Mouse (Mus musculus): ENCODE measurements around the gene Dpp8. TPM values are rescaled to one million over a fixed set of nuclear protein-coding genes. Genes with fewer than 3 reads are reported as not detected.
A peak's percentile ranks its signal among the peaks of the same experiment; 100 is the strongest.
"Not testable (repeated sequence)": the region's sequence is repeated elsewhere in the genome, so short reads cannot be mapped to it uniquely, and the experiment has no call there.

Dpp8 gene
- total RNA-seq (2021) = 100 to 1,000 TPM; 150 to 161 TPM

DNA sequence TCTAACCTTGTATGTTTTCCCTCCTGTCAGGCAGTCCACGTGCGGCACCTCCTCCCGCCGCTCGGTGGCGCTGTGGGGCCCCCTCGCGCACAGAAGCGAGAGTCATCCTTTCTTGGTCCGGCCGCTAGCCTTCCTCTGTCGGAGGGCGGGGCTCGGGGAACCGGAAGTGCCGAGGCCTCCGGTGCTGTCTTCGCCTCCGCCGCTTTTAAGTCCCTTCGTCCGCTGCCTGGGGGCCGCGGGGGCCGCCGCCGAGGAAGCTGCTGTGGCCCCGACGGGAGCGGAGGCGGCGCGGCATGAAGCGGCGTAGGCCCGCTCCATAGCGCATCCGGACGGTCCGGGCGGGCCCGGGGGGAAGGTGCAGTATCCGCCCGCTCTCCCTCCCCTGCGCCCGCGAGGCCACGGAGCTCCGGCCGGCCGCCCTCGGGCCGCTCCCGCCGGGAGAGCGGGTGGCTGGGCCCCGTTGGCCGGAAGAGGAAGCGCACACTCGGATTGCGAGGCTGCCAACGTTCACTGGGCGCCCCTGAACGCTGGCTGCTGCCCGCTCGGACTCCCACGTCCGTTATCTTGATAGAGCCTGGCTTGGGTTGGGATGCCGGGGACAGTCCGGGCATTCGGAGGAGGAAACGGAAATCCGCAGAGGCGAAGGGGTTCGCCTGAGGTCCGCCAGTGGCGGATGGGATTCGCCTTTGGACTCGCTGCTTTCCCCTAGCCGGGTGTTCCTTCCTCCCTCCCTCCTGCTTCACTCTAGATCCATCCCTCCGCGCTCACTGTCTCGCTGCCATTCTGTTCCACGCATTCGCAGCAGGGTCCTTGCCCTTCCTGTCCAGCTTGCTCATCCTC is at the start of gene Dpp8:
Gene Dpp8 (plus strand): TSS at position 146 of the 840 bp plus-strand sequence.
- DNase-seq (ENCODE audit: extremely low spot score in 1 of 2, low spot score in 1 of 2) = peak; percentile 88 to 90

- DNase-seq (ENCODE audit: extremely low spot score in 1 of 2, low spot score in 1 of 2) = no peak
Observed at GRCm38 (mm10) chr9:64985037-64985794, 47.0 kb upstream of the Dpp8 start.

DNA sequence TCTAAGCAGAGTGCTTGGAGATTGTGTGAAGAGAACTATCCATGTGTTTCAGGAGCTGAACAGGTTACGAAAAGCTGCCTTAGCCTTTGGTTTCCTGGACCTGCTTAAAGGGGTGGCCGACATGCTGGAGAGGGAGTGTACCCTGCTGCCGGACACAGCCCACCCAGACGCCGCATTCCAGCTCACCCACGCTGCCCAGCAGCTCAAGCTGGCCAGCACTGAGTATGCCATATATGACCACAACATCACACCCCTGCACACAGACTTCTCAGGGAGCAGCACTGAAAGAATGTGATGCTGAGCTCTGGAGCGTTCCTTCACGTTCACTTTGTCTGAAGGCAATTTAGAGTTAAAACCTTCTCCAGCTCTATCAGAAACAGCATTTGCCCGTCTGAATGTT is 46.4 kb upstream of the Dpp8 start:
- DNase-seq (ENCODE audit: extremely low spot score in 1 of 2, low spot score in 1 of 2) = no peak

GRCm38 (mm10) chr9:64987651-64988050 is 44.6 kb upstream of the Dpp8 start:
- no peak for DNase-seq (ENCODE audit: extremely low spot score in 1 of 2, low spot score in 1 of 2)

- no peak for DNase-seq (ENCODE audit: extremely low spot score in 1 of 2, low spot score in 1 of 2)
Observed at GRCm38 (mm10) chr9:64988443-64988842, 43.8 kb upstream of the Dpp8 start.

GRCm38 (mm10) chr9:64990291-64990690 is 41.9 kb upstream of the Dpp8 start:
- no peak for DNase-seq (ENCODE audit: extremely low spot score in 1 of 2, low spot score in 1 of 2)

- not testable (repeated sequence) for DNase-seq (ENCODE audit: extremely low spot score in 1 of 2, low spot score in 1 of 2)
Observed at GRCm38 (mm10) chr9:64995464-64995863, 36.8 kb upstream of the Dpp8 start.

GRCm38 (mm10) chr9:65001481-65001880 is 30.7 kb upstream of the Dpp8 start:
- no peak for DNase-seq (ENCODE audit: extremely low spot score in 1 of 2, low spot score in 1 of 2)

GRCm38 (mm10) chr9:65005737-65006136 is 26.5 kb upstream of the Dpp8 start:
- DNase-seq (ENCODE audit: extremely low spot score in 1 of 2, low spot score in 1 of 2) = no peak

- no peak for DNase-seq (ENCODE audit: extremely low spot score in 1 of 2, low spot score in 1 of 2)
Observed at GRCm38 (mm10) chr9:65010632-65011031, 21.6 kb upstream of the Dpp8 start.

GRCm38 (mm10) chr9:65011304-65011703 is 20.9 kb upstream of the Dpp8 start:
- peak in 1 of 2 experiments; percentile 29 for DNase-seq (ENCODE audit: extremely low spot score in 1 of 2, low spot score in 1 of 2)

DNA sequence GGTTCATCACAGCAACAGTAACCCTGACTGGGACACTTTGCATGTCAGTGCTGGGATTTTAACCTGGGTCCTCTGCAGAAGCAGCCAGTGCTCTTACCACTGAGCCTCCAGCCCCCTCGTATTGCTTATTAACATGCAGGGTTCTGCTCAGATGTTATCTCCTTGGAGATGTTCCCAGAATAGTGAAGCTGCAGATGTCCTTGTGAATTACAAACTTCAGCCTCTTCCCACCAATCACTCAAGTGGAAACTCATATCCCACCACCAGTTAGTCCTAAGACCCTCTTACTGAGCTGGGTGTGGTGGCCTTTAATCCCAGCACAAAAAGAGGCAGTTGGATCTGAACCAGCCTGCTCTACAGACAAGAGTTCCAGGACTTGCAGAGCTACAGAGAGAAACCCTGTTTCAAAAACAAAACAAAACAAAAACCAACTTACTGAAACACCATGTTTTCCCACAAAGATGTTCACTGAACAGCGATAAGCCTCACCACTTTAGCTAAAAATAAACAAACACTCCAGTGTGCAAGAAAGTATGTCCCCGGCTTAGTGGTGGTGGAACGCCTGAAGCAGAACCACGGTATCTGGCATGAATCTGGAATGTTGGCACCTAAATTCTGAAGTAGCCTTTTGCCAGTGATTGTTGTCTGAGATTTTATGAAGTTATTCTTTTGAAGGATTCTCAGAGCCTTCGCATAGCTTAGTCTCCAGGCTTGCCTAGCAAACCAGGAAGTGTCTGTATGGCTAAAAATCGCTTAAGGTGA is 16.6 kb upstream of the Dpp8 start:
- no peak for DNase-seq (ENCODE audit: extremely low spot score in 1 of 2, low spot score in 1 of 2)

DNA sequence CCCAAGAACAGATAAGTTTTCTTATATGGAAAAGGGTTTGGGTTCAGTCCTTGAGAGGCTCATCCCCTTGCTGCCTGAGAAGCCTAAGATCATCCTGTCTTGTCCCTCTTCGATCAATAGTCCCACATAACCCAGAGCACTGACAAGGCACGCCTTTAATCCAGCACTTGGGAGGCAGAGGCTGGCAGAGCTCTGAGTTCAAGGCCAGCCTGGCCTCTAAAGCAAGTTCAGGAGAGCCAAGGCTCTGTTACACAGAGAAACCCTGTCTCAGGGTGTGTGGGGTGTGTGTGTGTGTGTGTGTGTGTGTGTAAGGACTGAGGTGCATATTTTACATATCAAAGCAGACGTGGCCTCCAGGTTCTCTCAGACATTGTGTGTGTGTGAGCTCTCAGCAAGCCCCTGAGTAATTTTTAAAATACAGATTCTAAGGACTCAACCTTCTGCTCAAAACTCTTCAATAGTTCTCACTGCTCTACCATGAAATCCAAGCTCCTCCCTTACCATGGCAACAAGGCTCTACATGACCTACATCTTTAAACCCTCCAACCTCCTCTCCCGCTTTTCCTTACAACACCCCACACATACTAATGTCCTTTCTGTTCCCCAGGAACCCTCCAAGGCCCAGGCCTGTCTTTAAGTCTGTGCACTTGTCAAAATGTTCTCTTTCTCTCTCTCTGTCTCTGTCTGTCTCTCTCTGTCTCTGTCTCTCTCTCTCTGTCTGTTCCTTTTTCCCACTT is 15.8 kb upstream of the Dpp8 start:
- no peak for DNase-seq (ENCODE audit: extremely low spot score in 1 of 2, low spot score in 1 of 2)

DNA sequence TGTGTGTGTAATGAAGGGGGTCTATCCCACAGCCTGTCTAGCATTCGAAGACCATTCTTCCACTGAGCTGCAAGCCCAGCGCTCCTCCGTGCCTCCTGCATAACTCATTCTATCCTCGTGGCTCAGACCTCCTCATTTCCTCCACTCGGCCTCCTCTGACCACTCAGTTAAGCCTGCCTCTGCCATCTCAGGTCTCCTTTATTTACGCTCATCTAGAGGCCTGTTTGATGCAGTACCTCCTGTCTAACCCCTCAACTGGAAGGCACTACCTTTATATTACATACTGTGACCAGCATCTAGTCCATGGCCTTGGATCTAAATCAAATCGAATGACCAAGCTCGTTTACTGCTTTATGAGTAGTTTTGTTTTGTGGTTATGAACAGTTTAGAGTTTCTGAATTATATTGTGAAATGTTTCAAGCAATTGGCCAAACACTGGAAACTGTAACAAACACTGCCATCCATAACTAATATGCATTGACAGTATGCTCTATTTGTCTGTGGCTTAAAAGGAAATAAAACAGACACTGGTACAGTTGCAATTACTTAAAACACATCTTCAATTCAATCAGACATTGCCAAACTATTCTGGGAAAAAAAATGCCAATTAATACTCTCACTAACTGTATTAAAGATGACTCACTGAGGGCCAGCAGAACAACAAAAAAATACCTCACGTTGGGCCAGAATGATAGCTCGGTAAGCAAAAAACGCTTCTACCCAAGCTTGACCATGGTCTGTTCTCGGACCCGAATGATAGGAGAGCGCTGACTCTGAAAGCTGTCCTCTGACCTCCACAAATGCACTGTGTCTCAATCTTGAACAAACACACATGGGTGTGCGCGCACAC is 15.0 kb upstream of the Dpp8 start:
- no peak for DNase-seq (ENCODE audit: extremely low spot score in 1 of 2, low spot score in 1 of 2)

DNA sequence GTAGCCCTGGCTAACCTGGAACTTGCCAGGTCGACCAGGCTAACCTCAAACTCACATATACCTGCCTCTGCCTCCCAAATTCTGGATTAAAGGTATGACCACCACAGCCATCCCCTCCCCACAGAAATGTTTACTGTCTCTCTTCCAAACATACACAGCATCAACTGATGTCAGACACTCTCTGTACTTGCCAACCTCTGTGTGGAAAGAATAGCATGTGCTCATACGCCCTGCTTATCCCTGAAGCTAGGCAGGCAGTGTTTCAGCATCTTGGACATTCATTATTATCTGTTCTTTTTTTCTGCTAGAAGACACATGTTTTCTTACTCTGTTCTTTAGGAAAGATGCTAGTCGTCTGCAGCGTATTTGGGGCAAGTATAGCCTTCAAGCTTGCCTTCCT is 14.3 kb upstream of the Dpp8 start:
- DNase-seq (ENCODE audit: extremely low spot score in 1 of 2, low spot score in 1 of 2) = no peak

- DNase-seq (ENCODE audit: extremely low spot score in 1 of 2, low spot score in 1 of 2) = no peak
Observed at GRCm38 (mm10) chr9:65018588-65019121, 13.6 kb upstream of the Dpp8 start.

DNA sequence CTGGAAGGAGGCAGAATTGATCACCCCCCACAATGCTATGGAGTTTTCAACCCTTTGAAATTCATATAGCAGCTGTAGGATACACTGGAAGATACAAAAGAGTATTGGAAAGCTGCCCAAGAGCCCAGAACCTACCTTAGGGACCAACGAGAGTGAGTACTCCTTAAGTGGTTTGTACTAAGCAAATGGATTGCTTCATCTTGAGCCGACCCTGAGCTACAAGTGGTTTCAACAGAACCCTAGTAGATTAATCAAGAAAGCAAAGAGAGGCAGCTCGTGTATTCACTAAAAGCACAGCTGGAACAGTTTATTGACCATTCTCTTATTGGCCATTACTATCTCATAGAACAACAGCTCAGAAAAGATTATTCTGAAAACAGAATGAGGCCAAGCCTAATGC is 13.1 kb upstream of the Dpp8 start:
- no peak for DNase-seq (ENCODE audit: extremely low spot score in 1 of 2, low spot score in 1 of 2)

DNA sequence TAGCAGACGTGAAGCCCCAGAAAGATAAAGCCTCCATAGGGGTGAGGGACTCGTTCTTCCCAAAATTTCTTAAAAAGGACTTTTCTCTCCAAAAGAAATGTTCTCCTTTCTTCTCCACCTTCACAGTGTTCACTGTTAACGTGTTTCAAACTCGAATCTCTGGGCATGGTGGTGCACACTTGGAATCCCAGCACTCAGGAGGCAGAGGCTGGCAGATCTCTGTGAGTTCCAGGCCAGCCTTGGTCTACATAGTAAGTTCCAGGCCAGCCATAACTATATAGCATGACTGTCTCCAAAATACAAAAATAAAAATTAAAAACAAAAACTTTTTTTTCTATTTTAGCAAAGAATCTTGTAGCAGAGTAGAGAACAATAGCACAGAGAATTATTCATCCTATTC is 12.1 kb upstream of the Dpp8 start:
- DNase-seq (ENCODE audit: extremely low spot score in 1 of 2, low spot score in 1 of 2) = no peak

All from layer of hippocampus, postnatal 25 days (tissue).